Mouse (Mus musculus) limb, embryonic 11.5 days (tissue): ENCODE results near the gene Ube2h. TPM values are rescaled to one million over a fixed set of nuclear protein-coding genes. Genes with fewer than 3 reads are reported as not detected.

Experiments used
- ATAC-seq: fragments of 200-750 bp; cut with Nextera tagmentation; 2 replicates; pipeline ENCODE4 v1.8.0; 2017; ENCODE audit warnings: low read depth; ENCODE audit not compliant: insufficient number of reproducible peaks, low FRiP score, low TSS enrichment
- DNase-seq: peaks from one replicate; pipeline ENCODE4 v3.0.0-alpha.2; 2015; ENCODE audit warnings: low spot score
- H3K27ac ChIP-seq: fragments of 300-500 bp; sonication (generic); replicated peaks from 2 replicates; pipeline ENCODE4 v1.5.1; 2014; ENCODE audit warnings: low read depth, mild to moderate bottlenecking, low read length
- H3K27me3 ChIP-seq: fragments of 300-500 bp; sonication (generic); 2 replicates; pipeline ENCODE4 v1.6.1; 2014; ENCODE audit warnings: mild to moderate bottlenecking, low read length, mixed read lengths; ENCODE audit not compliant: control insufficient read depth, insufficient read depth
- H3K36me3 ChIP-seq: fragments of 300-500 bp; sonication (generic); 2 replicates; pipeline ENCODE4 v1.6.1; 2014; ENCODE audit warnings: mild to moderate bottlenecking, low read length, moderate library complexity, mixed read lengths; ENCODE audit not compliant: control insufficient read depth, insufficient read depth
- H3K4me1 ChIP-seq: fragments of 300-500 bp; sonication (generic); 2 replicates; pipeline ENCODE4 v1.6.1; 2014; ENCODE audit warnings: low read length, mixed read lengths; ENCODE audit not compliant: control insufficient read depth, insufficient read depth
- H3K4me2 ChIP-seq: fragments of 300-500 bp; sonication (generic); 2 replicates; pipeline ENCODE4 v1.6.1; 2014; ENCODE audit warnings: low read depth, mild to moderate bottlenecking, moderate library complexity; ENCODE audit not compliant: severe bottlenecking
- H3K4me3 ChIP-seq: fragments of 300-500 bp; sonication (generic); 2 replicates; pipeline ENCODE4 v1.5.1; 2014; ENCODE audit warnings: low read depth, low read length
- H3K9ac ChIP-seq: fragments of 300-500 bp; sonication (generic); 2 replicates; pipeline ENCODE4 v1.6.1; 2014; ENCODE audit warnings: mild to moderate bottlenecking, low read length
- H3K9me3 ChIP-seq: fragments of 300-500 bp; sonication (generic); 2 replicates; pipeline ENCODE4 v1.6.1; 2016; ENCODE audit warnings: low read length; ENCODE audit not compliant: control insufficient read depth
- WGBS: fragments of 180-500 bp; shearing (Covaris S2); extraction: QIAGEN DNeasy Blood & Tissue Kit; methylation state at CpG from one replicate; pipeline ENCODE4 v1.1.7; 2014; 5-methylcytosine and 5-hydroxymethylcytosine counted together
- polyA plus RNA-seq: library from polyadenylated mRNA; unstranded; fragments of >200 nt; fragmentation: Nextera tagmentation; extraction: Ambion mirVana; gene quantifications from 2 replicates; pipeline ENCODE4 v1.2.1, GENCODE M21; 2014

Gene Ube2h
- polyA plus RNA-seq, 1 experiment from 2014 or later, result 48.7 TPM

- no peaks in the 10 kb centered on the region for H3K4me1 ChIP-seq
- no peaks in the 10 kb centered on the region for H3K27me3 ChIP-seq
- H3K36me3 ChIP-seq, result 0 out of 2 replicates have a peak, but pooled peaks cover 5% of the 10 kb centered on the region
- H3K9me3 ChIP-seq, result no peaks in the 10 kb centered on the region
- H3K4me2 ChIP-seq, result no peak overlapping the region
- H3K27ac ChIP-seq, result no peak overlapping the region
- WGBS, result 89% methylated on average over 11 of the region's 11 CpGs
- no peak overlapping the region for H3K4me3 ChIP-seq
- ATAC-seq (no peak), DNase-seq (no peak)
- no peak overlapping the region for H3K9ac ChIP-seq
Measured at GRCm38 (mm10) chr6:30272338-30272905, 31.9 kb downstream of the Ube2h start.

DNA sequence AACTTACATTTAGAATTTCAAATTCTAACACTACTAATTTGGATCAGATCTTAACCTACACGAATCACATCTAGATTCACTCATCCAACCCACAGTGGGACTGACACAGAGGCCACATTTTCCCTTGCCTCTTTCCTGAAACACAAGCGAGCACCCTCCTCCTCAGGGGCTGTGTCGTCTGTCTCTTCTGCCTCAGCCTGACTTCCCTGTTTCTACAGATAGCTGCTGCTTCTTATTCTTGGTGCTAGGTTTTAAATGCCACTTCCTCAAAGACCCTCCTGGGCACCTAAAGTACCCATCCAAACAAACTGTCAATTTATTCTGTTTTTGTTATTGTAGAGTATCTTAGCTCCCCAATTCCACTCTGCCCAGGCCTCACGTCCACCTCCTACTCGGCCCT is 34.5 kb downstream of the Ube2h start:
- Histone ChIP-seq H3K27ac (no peak overlapping the region), H3K36me3 (0 out of 2 replicates have a peak, but pooled peaks cover 4% of the 10 kb centered on the region), H3K4me1 (no peaks in the 10 kb centered on the region), H3K4me3 (no peak overlapping the region), H3K9ac (no peak overlapping the region), H3K9me3 (no peaks in the 10 kb centered on the region), H3K27me3 (no peaks in the 10 kb centered on the region), H3K4me2 (no peak overlapping the region)
- DNase-seq (no peak), ATAC-seq (no peak)
- 85% methylated on average over 5 of the region's 5 CpGs for WGBS

DNA sequence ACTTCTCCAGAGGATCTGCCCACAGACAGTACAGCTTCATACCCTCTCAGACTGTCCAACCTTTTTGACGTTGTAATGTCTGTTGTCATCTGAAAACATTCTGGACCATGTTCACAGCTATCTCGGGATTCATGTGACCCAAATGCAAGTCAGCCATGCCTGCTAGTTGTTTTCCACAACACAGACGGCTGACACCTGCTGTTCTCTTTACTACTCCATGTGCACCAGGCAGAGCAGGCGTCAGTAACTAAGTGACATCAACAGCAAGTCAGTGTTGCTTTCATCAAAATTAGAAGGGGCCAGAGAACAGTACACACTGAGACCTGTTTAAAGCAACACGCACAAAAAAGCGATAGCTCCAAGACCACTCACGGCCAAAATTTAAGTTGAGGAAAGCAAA is 36.9 kb downstream of the Ube2h start:
- Histone ChIP-seq H3K9me3 (no peaks in the 10 kb centered on the region), H3K27ac (no peak overlapping the region), H3K27me3 (no peaks in the 10 kb centered on the region), H3K4me1 (no peaks in the 10 kb centered on the region), H3K4me3 (no peak overlapping the region), H3K4me2 (no peak overlapping the region), H3K36me3 (0 out of 2 replicates have a peak, but pooled peaks cover 4% of the 10 kb centered on the region), H3K9ac (no peak overlapping the region)
- WGBS, result 91% methylated on average over 7 of the region's 7 CpGs
- ATAC-seq, result no peak
- DNase-seq, result no peak

DNA sequence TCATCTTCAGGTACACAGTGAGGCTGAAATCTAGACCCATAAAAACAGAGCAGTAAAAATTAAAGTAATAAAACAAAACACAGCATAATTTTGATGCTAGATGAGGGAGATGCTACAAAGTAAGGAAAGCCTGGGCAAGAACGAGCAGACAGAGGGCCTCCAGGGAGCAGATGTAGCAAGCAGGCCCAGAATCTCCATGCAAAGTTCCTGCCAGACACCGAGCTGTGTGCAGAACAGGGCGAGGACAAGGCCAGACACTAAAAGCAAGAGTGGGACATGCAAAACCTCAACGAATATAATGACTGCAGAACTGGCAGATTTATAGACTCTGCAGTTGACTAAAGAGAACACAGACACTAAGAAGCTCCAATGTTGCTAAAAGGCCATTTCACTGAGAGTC is 38.9 kb downstream of the Ube2h start:
- H3K4me3 ChIP-seq, result no peak overlapping the region
- no peak overlapping the region for H3K4me2 ChIP-seq
- H3K36me3 ChIP-seq, result 0 out of 2 replicates have a peak, but pooled peaks cover 6% of the 10 kb centered on the region
- ATAC-seq (no peak), DNase-seq (no peak)
- no peak overlapping the region for H3K9ac ChIP-seq
- no peaks in the 10 kb centered on the region for H3K4me1 ChIP-seq
- H3K27me3 ChIP-seq, result no peaks in the 10 kb centered on the region
- no peak overlapping the region for H3K27ac ChIP-seq
- H3K9me3 ChIP-seq, result no peaks in the 10 kb centered on the region
- WGBS, result 80% methylated on average over 4 of the region's 4 CpGs

GRCm38 (mm10) chr6:30263053-30263452 is 41.3 kb downstream of the Ube2h start:
- no peak overlapping the region for H3K4me3 ChIP-seq
- H3K9me3 ChIP-seq, result no peaks in the 10 kb centered on the region
- H3K27me3 ChIP-seq, result no peaks in the 10 kb centered on the region
- H3K27ac ChIP-seq, result no peak overlapping the region
- no peak overlapping the region for H3K4me2 ChIP-seq
- H3K9ac ChIP-seq, result no peak overlapping the region
- no peaks in the 10 kb centered on the region for H3K4me1 ChIP-seq
- 94% methylated on average over 4 of the region's 4 CpGs for WGBS
- no peak for ATAC-seq
- peaks cover 6% of the 10 kb centered on the region; the same call in 1 of the 2 replicates for H3K36me3 ChIP-seq
- DNase-seq, result no peak

DNA sequence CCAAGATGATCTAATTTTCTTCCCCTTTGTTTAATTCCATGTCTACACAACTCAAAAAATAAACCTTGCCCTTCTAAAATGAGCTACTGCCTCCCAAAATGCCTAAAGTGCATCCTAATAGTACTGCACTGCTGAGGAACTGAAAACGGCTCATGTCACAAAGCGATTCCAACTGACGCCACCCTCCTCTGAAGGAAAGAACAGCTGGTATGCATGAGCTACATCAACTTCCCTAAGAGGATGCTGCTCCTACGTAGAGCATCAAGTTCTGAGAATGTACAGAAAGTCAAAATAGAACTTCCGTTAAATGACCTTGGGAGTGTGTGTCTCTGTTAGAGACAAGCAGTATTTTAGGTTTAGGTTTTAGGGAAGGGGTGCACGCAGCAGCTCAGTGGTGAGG is 45.1 kb downstream of the Ube2h start:
- Histone ChIP-seq H3K9ac (no peak overlapping the region), H3K36me3 (peaks cover 2% of the 10 kb centered on the region; the same call in 1 of the 2 replicates), H3K9me3 (no peaks in the 10 kb centered on the region), H3K4me2 (no peak overlapping the region), H3K27me3 (no peaks in the 10 kb centered on the region), H3K4me3 (no peak overlapping the region), H3K27ac (no peak overlapping the region), H3K4me1 (no peaks in the 10 kb centered on the region)
- DNase-seq, result no peak
- 95% methylated on average over 6 of the region's 6 CpGs for WGBS
- ATAC-seq, result no peak

DNA sequence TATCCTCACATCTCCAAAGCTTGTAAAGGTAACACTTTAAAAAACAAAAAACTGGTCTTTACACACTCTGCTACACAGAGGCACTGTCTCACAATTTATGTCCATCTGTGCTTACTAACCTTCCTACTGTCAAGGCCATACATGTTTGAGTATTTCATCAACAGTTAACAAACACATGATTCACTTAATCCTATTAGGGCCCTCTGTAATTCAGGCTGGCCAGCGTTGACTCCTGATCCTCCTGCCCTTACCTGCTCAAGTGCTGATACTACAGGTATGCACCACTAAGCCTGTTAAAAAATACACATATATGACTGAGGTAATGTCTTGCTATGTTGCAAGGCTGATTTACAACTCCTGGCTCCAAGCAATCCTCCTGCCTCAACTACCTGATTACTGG is 46.4 kb downstream of the Ube2h start:
- 82% methylated on average over 1 of the region's 1 CpGs for WGBS
- H3K9me3 ChIP-seq, result no peaks in the 10 kb centered on the region
- H3K4me1 ChIP-seq, result no peaks in the 10 kb centered on the region
- H3K27ac ChIP-seq, result no peak overlapping the region
- no peak for DNase-seq
- no peak for ATAC-seq
- no peaks in the 10 kb centered on the region for H3K27me3 ChIP-seq
- no peak overlapping the region for H3K4me3 ChIP-seq
- H3K36me3 ChIP-seq, result peaks cover 2% of the 10 kb centered on the region; the same call in 1 of the 2 replicates
- no peak overlapping the region for H3K9ac ChIP-seq
- no peak overlapping the region for H3K4me2 ChIP-seq

- Histone ChIP-seq H3K9me3 (no peaks in the 10 kb centered on the region), H3K27me3 (no peaks in the 10 kb centered on the region), H3K36me3 (peaks cover 3% of the 10 kb centered on the region; the same call in 1 of the 2 replicates), H3K27ac (no peak overlapping the region), H3K4me1 (no peaks in the 10 kb centered on the region), H3K4me3 (no peak overlapping the region), H3K9ac (no peak overlapping the region), H3K4me2 (no peak overlapping the region)
- 95% methylated on average over 1 of the region's 1 CpGs for whole genome bisulfite sequencing
- ATAC-seq, result no peak
- no peak for DNase-seq
Measured at GRCm38 (mm10) chr6:30255846-30256245, 48.5 kb downstream of the Ube2h start.
